Mouse (Mus musculus) neural tube, embryonic 11.5 days (tissue): Measurements from ENCODE around the gene Slc20a1. TPM values are rescaled to one million over a fixed set of nuclear protein-coding genes. Genes with fewer than 3 reads are reported as not detected.

ENCODE experiments used
- ATAC-seq: fragments of 200-750 bp; cut with Nextera tagmentation; 2 replicates; pipeline ENCODE4 v1.8.0; 2017; ENCODE audit warnings: moderate number of reproducible peaks, mild to moderate bottlenecking, moderate TSS enrichment, moderate library complexity; ENCODE audit not compliant: insufficient read depth, low FRiP score, low TSS enrichment
- DNase-seq: peaks from one replicate; pipeline ENCODE4 v3.0.0-alpha.2; 2015; ENCODE audit warnings: low spot score
- H3K27ac ChIP-seq: fragments of 300-500 bp; sonication (generic); 2 replicates; pipeline ENCODE4 v1.5.1; 2014; ENCODE audit warnings: low read depth, mild to moderate bottlenecking, low read length
- H3K27me3 ChIP-seq: fragments of 300-500 bp; sonication (generic); 2 replicates; pipeline ENCODE4 v1.6.1; 2014; ENCODE audit warnings: mild to moderate bottlenecking, low read length, mixed read lengths; ENCODE audit not compliant: control insufficient read depth, insufficient read depth
- H3K36me3 ChIP-seq: fragments of 300-500 bp; sonication (generic); 2 replicates; pipeline ENCODE4 v1.6.1; 2014; ENCODE audit warnings: mild to moderate bottlenecking, low read length, moderate library complexity, mixed read lengths; ENCODE audit not compliant: control insufficient read depth, insufficient read depth
- H3K4me1 ChIP-seq: fragments of 300-500 bp; sonication (generic); 2 replicates; pipeline ENCODE4 v1.6.1; 2014; ENCODE audit warnings: low read length, mixed read lengths; ENCODE audit not compliant: control insufficient read depth, insufficient read depth
- H3K4me2 ChIP-seq: fragments of 300-500 bp; sonication (generic); 2 replicates; pipeline ENCODE4 v1.6.1; 2014; ENCODE audit warnings: low read depth, mild to moderate bottlenecking, moderate library complexity
- H3K4me3 ChIP-seq: fragments of 300-500 bp; sonication (generic); 2 replicates; pipeline ENCODE4 v1.5.1; 2014; ENCODE audit warnings: low read depth, low read length
- H3K9ac ChIP-seq: fragments of 300-500 bp; sonication (generic); 2 replicates; pipeline ENCODE4 v1.6.1; 2014; ENCODE audit warnings: mild to moderate bottlenecking, low read length
- H3K9me3 ChIP-seq: fragments of 300-500 bp; sonication (generic); 2 replicates; pipeline ENCODE4 v1.6.1; 2016; ENCODE audit warnings: low read length; ENCODE audit not compliant: control insufficient read depth
- WGBS: fragments of 180-500 bp; shearing (Covaris S2); extraction: QIAGEN DNeasy Blood & Tissue Kit; methylation state at CpG from one replicate; pipeline ENCODE4 v1.1.7; 2014; 5-methylcytosine and 5-hydroxymethylcytosine counted together
- polyA plus RNA-seq: library from polyadenylated mRNA; unstranded; fragments of >200 nt; fragmentation: Nextera tagmentation; extraction: Ambion mirVana; gene quantifications from 2 replicates; pipeline ENCODE4 v1.2.1, GENCODE M21; 2014

Gene Slc20a1
- polyA plus RNA-seq, 1 experiment from 2014 or later: 56.5 TPM

DNA sequence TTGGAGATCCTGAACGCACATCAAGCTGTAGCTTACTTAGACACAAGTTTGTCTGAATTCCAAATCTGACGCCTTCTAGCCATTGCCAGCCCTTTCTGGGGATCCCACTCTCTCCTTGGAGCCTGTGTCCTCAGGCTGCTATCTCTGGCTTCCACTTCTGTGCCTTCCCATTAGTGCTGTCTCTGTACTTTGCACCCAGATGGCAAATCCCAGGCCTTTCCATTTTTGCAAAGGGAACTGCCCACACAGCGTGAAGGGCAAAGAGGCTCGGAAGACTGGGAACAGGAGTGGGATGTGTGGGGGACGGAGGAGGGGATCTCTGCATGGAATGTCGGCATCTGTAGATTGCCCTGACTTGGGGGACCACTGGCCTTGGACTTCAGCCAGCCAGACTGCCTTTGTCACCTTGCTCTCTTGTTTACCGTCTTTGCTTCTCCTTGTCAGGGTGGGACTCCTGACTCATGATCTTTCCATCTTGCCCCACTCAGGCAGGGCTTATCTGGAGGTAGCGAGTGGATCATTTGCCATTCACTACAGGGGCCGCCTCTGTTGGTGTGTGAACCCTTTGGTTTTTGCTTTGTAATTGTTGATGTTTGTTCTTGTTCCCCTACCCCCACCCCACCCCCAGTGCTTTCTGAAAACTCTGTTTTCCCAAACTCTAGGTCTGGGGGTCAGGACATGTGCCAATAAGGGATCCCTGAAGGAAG is 42.3 kb downstream of the Slc20a1 start:
- H3K27ac ChIP-seq: no peak overlapping the region
- no peak for ATAC-seq
- no peaks in the 10 kb centered on the region for H3K27me3 ChIP-seq
- WGBS: 68% methylated on average over 9 of the region's 9 CpGs
- no peak overlapping the region for H3K4me3 ChIP-seq
- H3K4me2 ChIP-seq: no peak overlapping the region
- no peak for DNase-seq
- H3K9ac ChIP-seq: no peak overlapping the region
- H3K36me3 ChIP-seq: no peaks in the 10 kb centered on the region
- H3K9me3 ChIP-seq: no peaks in the 10 kb centered on the region
- H3K4me1 ChIP-seq: no peaks in the 10 kb centered on the region

- Histone ChIP-seq H3K36me3 (no peaks in the 10 kb centered on the region), H3K4me3 (no peak overlapping the region), H3K4me2 (no peak overlapping the region), H3K4me1 (no peaks in the 10 kb centered on the region), H3K9ac (no peak overlapping the region), H3K27ac (no peak overlapping the region), H3K27me3 (no peaks in the 10 kb centered on the region), H3K9me3 (no peaks in the 10 kb centered on the region)
- no peak for DNase-seq
- WGBS: 52% methylated on average over 7 of the region's 7 CpGs
- ATAC-seq: no peak
These were observed 43.6 kb downstream of the Slc20a1 start for GRCm38 (mm10) chr2:129241845-129242833.

DNA sequence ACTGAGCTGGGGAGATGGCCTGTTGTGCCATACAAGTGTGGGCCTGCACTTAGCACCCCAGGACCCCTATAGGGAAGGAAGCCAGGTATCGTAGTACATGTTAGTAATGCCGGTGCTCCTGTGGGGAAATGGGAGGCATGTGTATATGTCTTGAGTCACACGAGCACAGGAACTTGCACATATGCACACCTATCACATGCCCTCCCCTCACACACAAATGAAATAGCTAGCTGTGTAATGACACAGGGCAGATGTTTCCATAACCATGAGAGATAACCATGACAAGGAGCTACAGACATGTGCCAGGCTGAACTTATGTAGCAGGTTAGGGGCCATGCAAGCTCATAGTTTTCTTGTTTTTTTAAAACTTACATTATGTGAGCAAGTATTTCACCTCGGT is 44.4 kb downstream of the Slc20a1 start:
- Histone ChIP-seq H3K9me3 (no peaks in the 10 kb centered on the region), H3K27ac (no peak overlapping the region), H3K36me3 (no peaks in the 10 kb centered on the region), H3K27me3 (no peaks in the 10 kb centered on the region), H3K9ac (no peak overlapping the region), H3K4me3 (no peak overlapping the region), H3K4me1 (no peaks in the 10 kb centered on the region), H3K4me2 (no peak overlapping the region)
- ATAC-seq (no peak), DNase-seq (no peak)
- WGBS: 87% methylated on average over 4 of the region's 4 CpGs

DNA sequence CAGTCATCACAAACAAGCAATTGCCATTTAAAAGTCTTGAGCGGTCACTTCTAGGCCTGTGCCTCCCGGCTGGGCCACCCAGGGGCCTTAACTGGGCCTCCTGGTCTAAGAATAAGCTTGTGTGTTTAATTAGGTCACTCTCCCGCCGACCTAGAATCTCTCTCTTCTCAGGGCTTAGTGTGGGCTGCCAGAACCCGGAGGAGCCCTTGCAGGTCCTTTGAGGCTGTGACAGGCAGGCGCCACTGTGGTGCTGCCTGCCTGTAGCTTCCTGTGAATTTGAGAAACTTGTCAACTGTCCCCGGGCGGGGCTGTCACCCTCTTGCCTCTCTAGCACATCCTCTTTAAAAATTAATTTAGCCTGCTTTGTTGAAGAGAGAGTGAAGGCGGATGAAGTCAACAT is 45.2 kb downstream of the Slc20a1 start:
- DNase-seq (no peak), ATAC-seq (no peak)
- no peaks in the 10 kb centered on the region for H3K36me3 ChIP-seq

GRCm38 (mm10) chr2:129244446-129245120 is 46.0 kb downstream of the Slc20a1 start:
- no peak overlapping the region for H3K9ac ChIP-seq
- H3K36me3 ChIP-seq: no peaks in the 10 kb centered on the region
- H3K4me2 ChIP-seq: no peak overlapping the region
- 86% methylated on average over 20 of the region's 20 CpGs for WGBS
- no peak overlapping the region for H3K27ac ChIP-seq
- no peaks in the 10 kb centered on the region for H3K4me1 ChIP-seq
- H3K27me3 ChIP-seq: no peaks in the 10 kb centered on the region
- ATAC-seq: no peak
- H3K9me3 ChIP-seq: no peaks in the 10 kb centered on the region
- no peak for DNase-seq
- H3K4me3 ChIP-seq: no peak overlapping the region

More for the DNA sequence above, 45.2 kb downstream of the Slc20a1 start:
- H3K4me1 ChIP-seq: no peaks in the 10 kb centered on the region
- no peak overlapping the region for H3K27ac ChIP-seq
- no peak overlapping the region for H3K4me2 ChIP-seq
- no peaks in the 10 kb centered on the region for H3K9me3 ChIP-seq
- 59% methylated on average over 9 of the region's 9 CpGs for WGBS
- no peaks in the 10 kb centered on the region for H3K27me3 ChIP-seq
- no peak overlapping the region for H3K4me3 ChIP-seq
- H3K9ac ChIP-seq: no peak overlapping the region

DNA sequence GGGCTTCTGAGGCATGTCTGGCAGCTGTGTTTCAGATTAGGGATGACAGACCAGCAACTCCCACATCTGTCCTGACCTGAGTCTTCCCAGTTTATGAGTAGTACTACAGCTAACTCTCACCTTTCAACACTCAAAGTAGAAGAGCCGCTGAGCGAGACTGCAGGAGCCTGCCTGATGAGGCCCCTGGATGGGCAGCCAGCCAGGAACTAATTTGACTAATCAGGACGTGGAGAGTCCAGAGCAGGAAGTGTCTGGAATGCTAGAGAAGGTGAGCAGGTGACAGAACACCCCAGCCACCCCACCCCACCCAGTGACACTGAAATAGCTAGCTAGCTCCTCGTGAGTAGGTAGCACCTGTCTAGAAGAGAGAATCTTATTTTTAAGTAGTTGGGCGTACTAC is 47.1 kb downstream of the Slc20a1 start:
- ATAC-seq (no peak), DNase-seq (no peak)
- H3K9me3 ChIP-seq: no peaks in the 10 kb centered on the region
- WGBS: 62% methylated on average over 5 of the region's 5 CpGs
- H3K36me3 ChIP-seq: no peaks in the 10 kb centered on the region
- no peak overlapping the region for H3K27ac ChIP-seq
- H3K9ac ChIP-seq: no peak overlapping the region
- H3K4me1 ChIP-seq: no peaks in the 10 kb centered on the region
- no peak overlapping the region for H3K4me2 ChIP-seq
- H3K4me3 ChIP-seq: no peak overlapping the region
- H3K27me3 ChIP-seq: no peaks in the 10 kb centered on the region

DNA sequence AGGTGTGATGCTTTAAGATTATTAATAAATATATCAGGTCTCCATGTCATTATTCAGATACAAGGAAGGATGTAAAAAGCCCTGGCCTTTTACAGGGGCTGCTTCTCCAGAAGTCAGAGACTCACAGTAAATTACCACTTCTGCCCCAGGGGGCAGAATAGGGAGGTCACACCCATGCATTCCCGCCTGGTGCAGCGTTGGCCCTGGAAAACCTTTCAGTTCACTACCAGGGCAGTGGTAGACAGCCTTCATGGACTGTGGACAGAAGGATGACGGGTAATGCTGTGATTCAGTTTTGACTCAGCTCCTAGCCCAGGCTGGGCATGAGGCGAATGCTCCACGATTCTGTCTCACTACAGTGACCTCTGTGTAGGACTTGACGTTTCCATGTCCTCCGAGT is 47.9 kb downstream of the Slc20a1 start:
- Histone ChIP-seq H3K4me3 (no peak overlapping the region), H3K4me2 (no peak overlapping the region), H3K27ac (no peak overlapping the region), H3K9ac (no peak overlapping the region), H3K27me3 (no peaks in the 10 kb centered on the region), H3K4me1 (no peaks in the 10 kb centered on the region), H3K36me3 (no peaks in the 10 kb centered on the region), H3K9me3 (no peaks in the 10 kb centered on the region)
- WGBS: 83% methylated on average over 7 of the region's 7 CpGs
- ATAC-seq (no peak), DNase-seq (no peak)

DNA sequence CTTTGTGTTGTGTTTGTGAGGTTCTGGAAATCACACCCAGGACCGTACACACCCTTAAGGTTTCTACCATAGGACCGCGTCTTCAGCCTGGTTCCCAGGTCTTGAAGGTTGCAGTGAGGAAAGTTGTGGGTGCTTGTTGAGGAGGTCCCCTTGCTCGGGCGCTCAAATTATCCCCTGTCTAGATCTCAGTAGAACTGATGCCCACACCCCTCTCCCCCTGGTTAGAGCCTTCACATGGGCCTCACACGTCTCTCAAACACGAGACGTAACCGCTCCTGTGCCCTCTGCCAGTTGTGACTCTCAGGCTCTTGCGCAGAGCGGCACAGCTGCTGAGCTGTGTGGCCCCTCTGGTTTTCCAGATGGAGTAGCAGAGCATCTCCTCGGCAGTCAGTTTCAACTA is 48.4 kb downstream of the Slc20a1 start:
- Histone ChIP-seq H3K4me1 (no peaks in the 10 kb centered on the region), H3K9ac (no peak overlapping the region), H3K36me3 (no peaks in the 10 kb centered on the region), H3K4me3 (no peak overlapping the region), H3K4me2 (no peak overlapping the region), H3K27me3 (no peaks in the 10 kb centered on the region), H3K9me3 (no peaks in the 10 kb centered on the region), H3K27ac (no peak overlapping the region)
- WGBS: 92% methylated on average over 12 of the region's 12 CpGs
- DNase-seq (no peak), ATAC-seq (no peak)
